Mouse (Mus musculus) ES-E14 (cell line): ENCODE results near the gene Fam83g. TPM values are rescaled to one million over a fixed set of nuclear protein-coding genes. Genes with fewer than 3 reads are reported as not detected.

ENCODE experiments used
- DNase-seq: peaks from one replicate; pipeline ENCODE4 v3.0.0-alpha.2; 2013; ENCODE audit warnings: low read depth, low spot score
- H3K27ac ChIP-seq: 2 replicates; pipeline ENCODE4 v1.5.1; 2012; ENCODE audit warnings: low read depth, mild to moderate bottlenecking, low read length, moderate library complexity, mixed read lengths; ENCODE audit not compliant: poor library complexity, insufficient read depth, severe bottlenecking
- H3K36me3 ChIP-seq: 2 replicates; pipeline ENCODE4 v1.6.1; 2012; ENCODE audit warnings: mild to moderate bottlenecking, low read length, moderate library complexity, mixed read lengths; ENCODE audit not compliant: control insufficient read depth, poor library complexity, insufficient read depth, severe bottlenecking
- H3K4me1 ChIP-seq, 2 experiments: fragments of 150-350 bp in 1 of 2; sonication (generic) in 1 of 2; 2 replicates each; pipeline ENCODE4 v1.6.1; 2012; ENCODE audit warnings: low read length in 2 of 2, mild to moderate bottlenecking in 1 of 2, mixed read lengths in 1 of 2; ENCODE audit not compliant: control insufficient read depth in 2 of 2, insufficient read depth in 2 of 2, poor library complexity in 1 of 2
- H3K4me3 ChIP-seq, 2 experiments: fragments of 150-350 bp in 1 of 2; sonication (generic) in 1 of 2; 2 replicates each; pipeline ENCODE4 v1.5.1; 2012; ENCODE audit warnings: low read length in 2 of 2, low read depth in 1 of 2, mild to moderate bottlenecking in 1 of 2, mixed read lengths in 1 of 2; ENCODE audit not compliant: insufficient read depth in 1 of 2, poor library complexity in 1 of 2, severe bottlenecking in 1 of 2
- H3K9ac ChIP-seq: 2 replicates; pipeline ENCODE4 v1.6.1; 2012; ENCODE audit warnings: low read depth, mild to moderate bottlenecking, low read length, mixed read lengths; ENCODE audit not compliant: poor library complexity, insufficient read depth, severe bottlenecking
- H3K9me3 ChIP-seq: fragments of 150-350 bp; sonication (generic); 2 replicates; pipeline ENCODE4 v1.6.1; 2012; ENCODE audit warnings: low read depth, mild to moderate bottlenecking, low read length; ENCODE audit not compliant: control insufficient read depth, insufficient read depth
- CHD2 ChIP-seq: IDR thresholded peaks from 2 replicates; pipeline ENCODE4 v1.6.1; 2014; ENCODE audit warnings: mild to moderate bottlenecking, low read depth, low read length, inconsistent platforms
- HCFC1 ChIP-seq: IDR thresholded peaks from 2 replicates; pipeline ENCODE4 v1.6.1; 2012; ENCODE audit warnings: low read length, inconsistent platforms, borderline replicate concordance; ENCODE audit not compliant: insufficient read depth
- MAFK ChIP-seq: IDR thresholded peaks from 2 replicates; pipeline ENCODE4 v1.6.1; 2014; ENCODE audit warnings: mild to moderate bottlenecking, low read depth, low read length, inconsistent platforms; ENCODE audit not compliant: insufficient read depth
- ZC3H11A ChIP-seq: IDR thresholded peaks from 2 replicates; pipeline ENCODE4 v1.6.1; 2012; ENCODE audit warnings: low read depth, mild to moderate bottlenecking, inconsistent platforms, low read length, borderline replicate concordance
- ZNF384 ChIP-seq: IDR thresholded peaks from 2 replicates; pipeline ENCODE4 v1.6.1; 2012; ENCODE audit warnings: low read depth, low read length, inconsistent platforms
- in situ Hi-C, 2 experiments: fragments of 600-800 bp; cut with MboI; formaldehyde crosslinking; loops; one replicate each; pipeline ENCODE4 v1.15.1; 2025; ENCODE audit warnings: low sequenced_read_pairs in 2 of 2, inconsistent platforms in 1 of 2; ENCODE audit not compliant: unreplicated experiment in 2 of 2
- total RNA-seq: library from RNA; depleted of rRNA; stranded (reverse); fragments of 300-350 nt; gene quantifications from 2 replicates; pipeline ENCODE4 v1.2.3, GENCODE M21; 2012

The Fam83g gene
- total RNA-seq, 1 experiment, result 9.4 TPM

DNA sequence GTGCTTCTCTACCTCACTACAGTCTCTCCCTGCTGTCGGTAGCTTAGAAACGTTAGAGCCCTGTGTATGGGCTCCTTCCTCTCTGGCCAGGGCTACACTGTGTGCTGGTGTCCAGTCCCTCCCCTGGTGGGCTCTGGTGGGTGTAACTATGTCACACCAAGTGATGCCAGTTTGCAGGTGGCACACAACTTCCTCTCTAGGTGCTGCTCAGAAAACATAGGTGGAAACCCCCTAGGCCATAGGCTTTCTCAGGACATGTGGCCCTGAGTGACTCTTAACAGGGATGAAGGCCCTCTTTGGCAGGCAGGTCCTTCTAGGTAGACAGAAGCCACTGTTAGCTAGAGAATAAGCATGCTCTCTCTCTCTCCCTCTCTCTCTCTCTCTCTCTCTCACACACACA, 26.5 kb upstream of the Fam83g start:
- TF ChIP-seq CHD2 (no peak), MAFK (no peak), ZC3H11A (no peak), HCFC1 (no peak), ZNF384 (no peak)
- H3K27ac ChIP-seq, result no peak overlapping the region
- H3K36me3 ChIP-seq, result no peaks in the 10 kb centered on the region; the same call in 1 of the 2 replicates
- no peaks in the 10 kb centered on the region for H3K9me3 ChIP-seq
- DNase-seq, result no peak
- H3K4me1 ChIP-seq, result peaks cover 0 to 5% of the 10 kb centered on the region in 2 experiments; a peak in 1 of 4 replicates
- in situ Hi-C loops, result no loop called here
- H3K4me3 ChIP-seq, result no peak overlapping the region
- H3K9ac ChIP-seq, result no peak overlapping the region

- no peak overlapping the region for H3K9ac ChIP-seq
- DNase-seq, result no peak
- H3K27ac ChIP-seq, result no peak overlapping the region
- in situ Hi-C loops, result no loop called here
- no peak overlapping the region for H3K4me3 ChIP-seq
- H3K4me1 ChIP-seq, result peaks cover 0 to 5% of the 10 kb centered on the region in 2 experiments; a peak in 1 of 4 replicates
- TF ChIP-seq MAFK (no peak), CHD2 (no peak), ZNF384 (no peak), ZC3H11A (no peak), HCFC1 (no peak)
- H3K9me3 ChIP-seq, result no peaks in the 10 kb centered on the region
- no peaks in the 10 kb centered on the region; the same call in 1 of the 2 replicates for H3K36me3 ChIP-seq
Measured at GRCm38 (mm10) chr11:61658360-61658922, 25.4 kb upstream of the Fam83g start.

DNA sequence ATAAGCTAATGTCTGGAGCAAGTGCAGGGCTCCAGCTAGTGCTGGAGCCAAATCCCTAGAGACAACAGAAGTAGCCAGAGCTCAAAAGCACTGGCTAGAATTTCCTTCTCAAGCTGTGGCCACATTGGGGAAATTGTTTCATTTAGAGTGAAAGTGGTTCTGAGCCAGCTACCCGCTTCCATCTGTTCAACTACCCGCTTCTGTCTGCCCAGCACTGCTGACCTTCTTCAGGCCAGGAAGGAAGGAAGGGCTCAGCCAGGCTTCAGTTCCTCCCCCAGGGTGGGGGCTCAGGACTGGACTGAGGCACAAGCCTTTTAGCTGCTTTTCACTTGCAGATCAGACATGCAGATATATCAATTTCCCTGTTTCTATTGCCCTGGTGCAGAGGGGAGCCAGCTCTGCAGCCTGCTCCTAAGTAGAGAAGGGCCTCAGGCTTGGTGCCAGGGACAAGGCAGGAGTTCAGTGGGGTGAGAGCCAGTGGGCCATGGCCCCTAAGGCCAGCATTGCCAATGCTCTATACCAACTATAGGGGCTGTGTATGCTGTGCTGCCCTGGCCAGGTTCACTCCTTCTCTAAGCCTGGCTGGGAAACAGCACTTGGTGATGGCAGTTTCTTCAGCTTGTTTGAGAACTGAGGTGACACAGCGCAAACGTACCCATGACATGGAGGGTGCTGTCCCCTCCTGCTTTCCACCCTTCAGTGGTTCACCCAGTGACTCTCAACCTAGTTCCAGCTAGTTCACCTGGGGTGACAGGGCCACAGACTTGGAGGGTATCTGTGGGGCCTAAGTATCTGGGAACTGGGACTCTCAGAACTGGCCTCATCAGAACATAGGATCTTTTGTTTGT, 24.7 kb upstream of the Fam83g start:
- Histone ChIP-seq H3K27ac (no peak overlapping the region), H3K36me3 (no peaks in the 10 kb centered on the region; the same call in 1 of the 2 replicates), H3K4me1 (peaks cover 0 to 5% of the 10 kb centered on the region in 2 experiments; a peak in 1 of 4 replicates), H3K9ac (no peak overlapping the region), H3K4me3 (no peak overlapping the region), H3K9me3 (no peaks in the 10 kb centered on the region)
- TF ChIP-seq ZC3H11A, result no peak
- no peak for TF ChIP-seq CHD2
- TF ChIP-seq ZNF384, result no peak
- TF ChIP-seq MAFK, result no peak
- TF ChIP-seq HCFC1, result no peak
- no peak for DNase-seq
- in situ Hi-C loops, result no loop called here

DNA sequence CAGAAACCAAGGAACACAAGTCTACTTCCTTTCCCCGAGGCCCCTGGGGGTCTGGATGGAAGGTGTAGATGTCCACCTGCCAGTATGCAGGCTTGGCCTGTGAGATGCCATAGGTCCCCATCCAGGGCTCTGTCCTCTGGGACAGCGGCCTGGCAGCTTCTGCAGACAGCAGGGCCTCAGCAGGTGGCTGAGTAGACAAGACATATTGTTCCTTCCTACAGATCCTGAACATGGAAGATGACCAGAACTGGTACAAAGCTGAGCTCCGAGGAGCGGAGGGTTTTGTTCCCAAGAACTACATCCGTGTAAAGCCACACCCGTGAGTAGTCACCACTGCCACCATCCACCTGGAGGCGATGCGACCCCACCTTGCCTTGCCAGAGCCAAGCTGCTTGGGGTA, 23.9 kb upstream of the Fam83g start:
- in situ Hi-C loops, result no loop called here
- no peak for TF ChIP-seq HCFC1
- TF ChIP-seq CHD2, result no peak
- TF ChIP-seq ZNF384, result no peak
- no peak for TF ChIP-seq MAFK
- TF ChIP-seq ZC3H11A, result no peak
- Histone ChIP-seq H3K27ac (no peak overlapping the region), H3K36me3 (no peaks in the 10 kb centered on the region; the same call in 1 of the 2 replicates), H3K4me3 (no peak overlapping the region), H3K4me1 (peaks cover 0 to 5% of the 10 kb centered on the region in 2 experiments; a peak in 1 of 4 replicates), H3K9me3 (no peaks in the 10 kb centered on the region), H3K9ac (no peak overlapping the region)
- DNase-seq, result no peak
